Mouse (Mus musculus) mesoderm, embryonic 11.5 days (tissue): ENCODE results near the gene Dffb.

ENCODE experiments used
- DNase-seq: peaks from one replicate; pipeline ENCODE4 v3.0.0-alpha.2; 2012; ENCODE audit warnings: low read depth, low spot score

The Dffb gene

GRCm38 (mm10) chr4:153974431-153975291 lies at the start of gene Dffb, which contains the start of gene Cep104:
Dffb (minus strand) TSS chr4:153975126.
Cep104 (plus strand) TSS chr4:153975194.
- peak; percentile 96 for DNase-seq

- DNase-seq = peak; percentile 21
Measured at GRCm38 (mm10) chr4:154023754-154024601, 49.1 kb upstream of the Dffb start.

- no peak for DNase-seq
Measured at GRCm38 (mm10) chr4:154022844-154023243, 47.9 kb upstream of the Dffb start.

- DNase-seq = no peak
Measured at GRCm38 (mm10) chr4:154022407-154022806, 47.5 kb upstream of the Dffb start.

- DNase-seq = no peak
Measured at GRCm38 (mm10) chr4:154021432-154021831, 46.5 kb upstream of the Dffb start.

- DNase-seq = peak; percentile 43
Measured at GRCm38 (mm10) chr4:154019571-154019970, 44.6 kb upstream of the Dffb start.

GRCm38 (mm10) chr4:154015476-154015875 lies 40.5 kb upstream of the Dffb start:
- no peak for DNase-seq

GRCm38 (mm10) chr4:154012132-154012882 lies 37.4 kb upstream of the Dffb start:
- DNase-seq = peak; percentile 31

- peak; percentile 89 for DNase-seq
Measured at GRCm38 (mm10) chr4:154011646-154012089, 36.7 kb upstream of the Dffb start, which contains the start of gene Lrrc47. Lrrc47 (plus strand) TSS chr4:154011731.

- DNase-seq = no peak
Measured at GRCm38 (mm10) chr4:154010907-154011645, 36.1 kb upstream of the Dffb start.

- no peak for DNase-seq
Measured at GRCm38 (mm10) chr4:154007759-154008158, 32.8 kb upstream of the Dffb start.

- DNase-seq = no peak
Measured at GRCm38 (mm10) chr4:154006264-154006663, 31.3 kb upstream of the Dffb start.

GRCm38 (mm10) chr4:154005488-154005887 lies 30.6 kb upstream of the Dffb start:
- DNase-seq = no peak

GRCm38 (mm10) chr4:153993505-153993904 lies 18.6 kb upstream of the Dffb start:
- no peak for DNase-seq

GRCm38 (mm10) chr4:153992715-153993114 lies 17.8 kb upstream of the Dffb start:
- no peak for DNase-seq

GRCm38 (mm10) chr4:153980470-153980869 lies 5.5 kb upstream of the Dffb start:
- DNase-seq = no peak

GRCm38 (mm10) chr4:153979243-153979642 lies 4.3 kb upstream of the Dffb start:
- no peak for DNase-seq

- DNase-seq = peak; percentile 14
Measured at GRCm38 (mm10) chr4:153975768-153976167, 842 bp upstream of the Dffb start.

- peak; percentile 49 for DNase-seq
Measured at GRCm38 (mm10) chr4:153975292-153975662, 351 bp upstream of the Dffb start.

GRCm38 (mm10) chr4:153968063-153968462 lies 6.9 kb downstream of the Dffb start:
- no peak for DNase-seq

GRCm38 (mm10) chr4:153967556-153967955 lies 7.4 kb downstream of the Dffb start:
- no peak for DNase-seq
